Mouse (Mus musculus): ENCODE measurements around the gene Aurka. TPM values are rescaled to one million over a fixed set of nuclear protein-coding genes. Genes with fewer than 3 reads are reported as not detected.

The Aurka gene
- polyA plus RNA-seq, 1 experiment from 2014 or later = 8.4 TPM

- ATAC-seq (ENCODE audit: low read depth) = no peak
- H3K9ac ChIP-seq (replicated peaks; ENCODE audit: low read depth, low read length) = no peak within 1 kb of the TSS
- no peaks in the 10 kb centered on the region for H3K36me3 ChIP-seq (ENCODE audit: control insufficient read depth, insufficient read depth, low read length)
- no peaks in the 10 kb centered on the region for H3K9me3 ChIP-seq (ENCODE audit: control insufficient read depth, low read length)
- WGBS = 39% methylated on average over 13 of the region's 13 CpGs
- no peak within 1 kb of the TSS for H3K4me3 ChIP-seq (ENCODE audit: low read depth, low read length)
- no peaks in the 10 kb centered on the region for H3K4me1 ChIP-seq (ENCODE audit: control insufficient read depth, insufficient read depth, low read length)
- H3K4me2 ChIP-seq (ENCODE audit: low read depth, low read length) = no peak within 1 kb of the TSS
- H3K27ac ChIP-seq (ENCODE audit: low read depth, low read length) = no peak within 1 kb of the TSS
- H3K27me3 ChIP-seq (ENCODE audit: control insufficient read depth, insufficient read depth, low read length) = no peaks in the 10 kb centered on the region
These were observed 23.2 kb upstream of the Aurka start, which contains the start of gene Cass4 for GRCm38 (mm10) chr2:172393391-172394051. Gene Cass4, plus strand, starts transcription at chr2:172393794.

- no peak overlapping the region for H3K9ac ChIP-seq (replicated peaks; ENCODE audit: low read depth, low read length)
- 82% methylated on average over 10 of the region's 10 CpGs for WGBS
- ATAC-seq (ENCODE audit: low read depth) = no peak
These were observed 21.7 kb upstream of the Aurka start for GRCm38 (mm10) chr2:172392041-172392521.

GRCm38 (mm10) chr2:172390341-172390740 is 20.0 kb upstream of the Aurka start:
- no peak overlapping the region for H3K4me3 ChIP-seq (ENCODE audit: low read depth, low read length)
- WGBS = 32% methylated on average over 6 of the region's 6 CpGs
- no peak for ATAC-seq (ENCODE audit: low read depth)

More at GRCm38 (mm10) chr2:172392041-172392521, 21.7 kb upstream of the Aurka start:
- H3K36me3 ChIP-seq (ENCODE audit: control insufficient read depth, insufficient read depth, low read length) = no peaks in the 10 kb centered on the region
- no peaks in the 10 kb centered on the region for H3K27me3 ChIP-seq (ENCODE audit: control insufficient read depth, insufficient read depth, low read length)
- H3K4me1 ChIP-seq (ENCODE audit: control insufficient read depth, insufficient read depth, low read length) = no peaks in the 10 kb centered on the region
- H3K4me2 ChIP-seq (ENCODE audit: low read depth, low read length) = no peak overlapping the region
- no peak overlapping the region for H3K4me3 ChIP-seq (ENCODE audit: low read depth, low read length)
- H3K9me3 ChIP-seq (ENCODE audit: control insufficient read depth, low read length) = no peaks in the 10 kb centered on the region
- H3K27ac ChIP-seq (ENCODE audit: low read depth, low read length) = no peak overlapping the region

DNA sequence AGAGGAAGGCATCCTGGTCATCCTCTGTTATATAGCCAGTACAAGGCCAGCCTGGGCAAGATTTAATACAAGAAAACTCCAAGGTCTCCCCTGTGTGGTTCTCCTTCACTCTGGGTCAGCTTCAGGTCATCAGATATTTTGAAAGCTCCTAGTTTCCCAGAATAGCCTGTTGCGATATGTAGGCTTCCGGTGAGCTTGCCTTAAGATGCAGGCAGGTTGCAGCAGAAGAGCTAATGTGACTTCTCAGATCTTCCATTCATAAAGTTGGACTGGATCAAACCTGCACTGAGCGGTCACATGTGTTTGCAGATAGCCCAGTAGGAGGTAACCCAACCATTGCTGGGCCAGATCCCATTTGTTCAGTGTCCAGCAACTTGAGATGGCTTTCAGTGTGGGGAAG is 14.4 kb upstream of the Aurka start:
- Histone ChIP-seq H3K36me3 (ENCODE audit: control insufficient read depth, insufficient read depth, low read length) (peaks cover 23% of the 10 kb centered on the region), H3K27ac (ENCODE audit: low read depth, low read length) (no peak overlapping the region), H3K9ac (replicated peaks; ENCODE audit: low read depth, low read length) (no peak overlapping the region), H3K9me3 (ENCODE audit: control insufficient read depth, low read length) (no peaks in the 10 kb centered on the region), H3K4me2 (ENCODE audit: low read depth, low read length) (no peak overlapping the region), H3K4me3 (ENCODE audit: low read depth, low read length) (no peak overlapping the region), H3K27me3 (ENCODE audit: control insufficient read depth, insufficient read depth, low read length) (no peaks in the 10 kb centered on the region), H3K4me1 (ENCODE audit: control insufficient read depth, insufficient read depth, low read length) (no peaks in the 10 kb centered on the region)
- WGBS = 99% methylated on average over 3 of the region's 3 CpGs
- ATAC-seq (ENCODE audit: low read depth) = no peak

More at GRCm38 (mm10) chr2:172390341-172390740, 20.0 kb upstream of the Aurka start:
- H3K36me3 ChIP-seq (ENCODE audit: control insufficient read depth, insufficient read depth, low read length) = no peaks in the 10 kb centered on the region
- no peaks in the 10 kb centered on the region for H3K9me3 ChIP-seq (ENCODE audit: control insufficient read depth, low read length)
- H3K4me1 ChIP-seq (ENCODE audit: control insufficient read depth, insufficient read depth, low read length) = no peaks in the 10 kb centered on the region
- H3K27ac ChIP-seq (ENCODE audit: low read depth, low read length) = no peak overlapping the region
- H3K4me2 ChIP-seq (ENCODE audit: low read depth, low read length) = no peak overlapping the region
- no peak overlapping the region for H3K9ac ChIP-seq (replicated peaks; ENCODE audit: low read depth, low read length)
- H3K27me3 ChIP-seq (ENCODE audit: control insufficient read depth, insufficient read depth, low read length) = no peaks in the 10 kb centered on the region

- H3K27ac ChIP-seq (ENCODE audit: low read depth, low read length) = no peak overlapping the region
- no peaks in the 10 kb centered on the region for H3K27me3 ChIP-seq (ENCODE audit: control insufficient read depth, insufficient read depth, low read length)
- H3K4me1 ChIP-seq (ENCODE audit: control insufficient read depth, insufficient read depth, low read length) = no peaks in the 10 kb centered on the region
- H3K36me3 ChIP-seq (ENCODE audit: control insufficient read depth, insufficient read depth, low read length) = peaks cover 47% of the 10 kb centered on the region
- H3K4me3 ChIP-seq (ENCODE audit: low read depth, low read length) = no peak overlapping the region
- 90% methylated on average over 12 of the region's 12 CpGs for WGBS
- no peak overlapping the region for H3K9ac ChIP-seq (replicated peaks; ENCODE audit: low read depth, low read length)
- no peak for ATAC-seq (ENCODE audit: low read depth)
- no peak overlapping the region for H3K4me2 ChIP-seq (ENCODE audit: low read depth, low read length)
- no peaks in the 10 kb centered on the region for H3K9me3 ChIP-seq (ENCODE audit: control insufficient read depth, low read length)
These were observed 11.6 kb upstream of the Aurka start for GRCm38 (mm10) chr2:172381898-172382297.

GRCm38 (mm10) chr2:172381341-172381740 is 11.0 kb upstream of the Aurka start:
- no peak overlapping the region for H3K9ac ChIP-seq (replicated peaks; ENCODE audit: low read depth, low read length)
- peaks cover 48% of the 10 kb centered on the region for H3K36me3 ChIP-seq (ENCODE audit: control insufficient read depth, insufficient read depth, low read length)
- no peaks in the 10 kb centered on the region for H3K27me3 ChIP-seq (ENCODE audit: control insufficient read depth, insufficient read depth, low read length)
- WGBS = 96% methylated on average over 11 of the region's 11 CpGs
- no peak overlapping the region for H3K4me2 ChIP-seq (ENCODE audit: low read depth, low read length)
- H3K4me3 ChIP-seq (ENCODE audit: low read depth, low read length) = no peak overlapping the region
- H3K4me1 ChIP-seq (ENCODE audit: control insufficient read depth, insufficient read depth, low read length) = no peaks in the 10 kb centered on the region
- no peaks in the 10 kb centered on the region for H3K9me3 ChIP-seq (ENCODE audit: control insufficient read depth, low read length)
- H3K27ac ChIP-seq (ENCODE audit: low read depth, low read length) = no peak overlapping the region
- ATAC-seq (ENCODE audit: low read depth) = no peak

DNA sequence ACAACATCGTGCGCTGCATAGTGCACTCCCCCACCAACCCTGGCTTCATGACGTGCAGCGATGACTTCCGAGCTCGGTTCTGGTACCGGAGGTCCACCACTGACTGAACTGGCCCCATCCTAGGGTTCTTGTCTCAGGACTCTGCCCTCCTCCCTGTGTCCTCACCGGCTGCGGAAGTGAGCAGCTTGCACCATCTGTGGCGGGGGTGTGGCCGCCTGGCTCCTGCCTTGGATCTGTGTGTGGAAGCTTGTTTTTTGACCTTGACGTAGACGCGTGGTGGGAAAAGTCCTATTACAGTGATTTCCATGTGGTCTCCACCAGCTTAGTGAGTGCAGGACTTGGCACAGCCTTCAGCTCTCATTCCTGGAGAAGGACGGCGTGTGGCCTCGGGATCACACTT is 10.2 kb upstream of the Aurka start:
- no peaks in the 10 kb centered on the region for H3K27me3 ChIP-seq (ENCODE audit: control insufficient read depth, insufficient read depth, low read length)
- WGBS = 96% methylated on average over 17 of the region's 17 CpGs
- H3K36me3 ChIP-seq (ENCODE audit: control insufficient read depth, insufficient read depth, low read length) = peaks cover 57% of the 10 kb centered on the region

GRCm38 (mm10) chr2:172378332-172378731 is 8.0 kb upstream of the Aurka start:
- no peak for ATAC-seq (ENCODE audit: low read depth)
- Histone ChIP-seq H3K9ac (replicated peaks; ENCODE audit: low read depth, low read length) (no peak overlapping the region), H3K4me3 (ENCODE audit: low read depth, low read length) (no peak overlapping the region), H3K36me3 (ENCODE audit: control insufficient read depth, insufficient read depth, low read length) (peaks cover 73% of the 10 kb centered on the region), H3K4me1 (ENCODE audit: control insufficient read depth, insufficient read depth, low read length) (no peaks in the 10 kb centered on the region), H3K27me3 (ENCODE audit: control insufficient read depth, insufficient read depth, low read length) (no peaks in the 10 kb centered on the region), H3K27ac (ENCODE audit: low read depth, low read length) (no peak overlapping the region), H3K9me3 (ENCODE audit: control insufficient read depth, low read length) (no peaks in the 10 kb centered on the region), H3K4me2 (ENCODE audit: low read depth, low read length) (no peak overlapping the region)
- WGBS = 72% methylated on average over 7 of the region's 7 CpGs

More for the DNA sequence above, 10.2 kb upstream of the Aurka start:
- H3K4me1 ChIP-seq (ENCODE audit: control insufficient read depth, insufficient read depth, low read length) = no peaks in the 10 kb centered on the region
- H3K27ac ChIP-seq (ENCODE audit: low read depth, low read length) = no peak overlapping the region
- H3K9ac ChIP-seq (replicated peaks; ENCODE audit: low read depth, low read length) = no peak overlapping the region
- no peaks in the 10 kb centered on the region for H3K9me3 ChIP-seq (ENCODE audit: control insufficient read depth, low read length)
- no peak overlapping the region for H3K4me2 ChIP-seq (ENCODE audit: low read depth, low read length)
- ATAC-seq (ENCODE audit: low read depth) = no peak
- no peak overlapping the region for H3K4me3 ChIP-seq (ENCODE audit: low read depth, low read length)

- Histone ChIP-seq H3K4me1 (ENCODE audit: control insufficient read depth, insufficient read depth, low read length) (no peaks in the 10 kb centered on the region), H3K36me3 (ENCODE audit: control insufficient read depth, insufficient read depth, low read length) (peaks cover 71% of the 10 kb centered on the region), H3K9me3 (ENCODE audit: control insufficient read depth, low read length) (no peaks in the 10 kb centered on the region), H3K4me2 (ENCODE audit: low read depth, low read length) (no peak overlapping the region), H3K27me3 (ENCODE audit: control insufficient read depth, insufficient read depth, low read length) (no peaks in the 10 kb centered on the region), H3K4me3 (ENCODE audit: low read depth, low read length) (no peak overlapping the region), H3K27ac (ENCODE audit: low read depth, low read length) (no peak overlapping the region), H3K9ac (replicated peaks; ENCODE audit: low read depth, low read length) (no peak overlapping the region)
- no peak for ATAC-seq (ENCODE audit: low read depth)
- WGBS = 82% methylated on average over 5 of the region's 5 CpGs
These were observed 6.7 kb upstream of the Aurka start for GRCm38 (mm10) chr2:172376999-172377515.

Data from neural tube, embryonic 14.5 days (tissue).